In genomic region chr12:110790580-110790979, GRCm38 (mm10) we compare ENCODE assay signal across 23 mouse cellular contexts. TPM values are rescaled to one million over a fixed set of nuclear protein-coding genes. Genes with fewer than 3 reads are reported as not detected.
DNase-seq lines count a peak whose midpoint lies in the region; ATAC-seq and TF ChIP-seq lines count a peak whose summit lies in the region.
"Had no signal": no experiment of that assay in that cellular context is flagged by ENCODE, and none has a peak within 500 bp of the region (broad histone marks: within the 10 kb centered on the region; RNA-seq: fewer than 3 reads in every experiment).

No protein-coding gene starts in this region.

- peak; percentile 52; the same call in 1 of the 2 replicates for ATAC-seq in kidney, postnatal 0 days (replicated peaks; ENCODE audit: low FRiP score, low read depth)
- ATAC-seq in kidney, embryonic 16.5 days (ENCODE audit: low FRiP score, low TSS enrichment) = no peak
- ATAC-seq in Patski = peak; percentile 60
- ATAC-seq in intestine, embryonic 16.5 days = peak; percentile 52; the same call in 1 of the 2 replicates
- ATAC-seq: activated CD4-positive, CD25-positive, alpha-beta regulatory T cell, adult 4 months; forebrain, embryonic 16.5 days; hindbrain, embryonic 16.5 days; inflammation-experienced regulatory T-cells, adult 6 months had no signal

- peak overlapping the region; percentile 57; the same call in 1 of the 2 replicates for H3K27ac ChIP-seq in kidney, postnatal 0 days
- H3K27ac ChIP-seq in kidney, embryonic 16.5 days (ENCODE audit: low read length) = no peak overlapping the region
- H3K27ac ChIP-seq in intestine, embryonic 16.5 days (ENCODE audit: low read length) = no peak overlapping the region
- H3K27ac ChIP-seq: embryonic facial prominence, embryonic 12.5 days; forebrain, embryonic 12.5 days; heart, adult 2 months had no signal

- no peaks in the 10 kb centered on the region for H3K4me1 ChIP-seq in kidney, postnatal 0 days (replicated peaks; ENCODE audit: insufficient read depth, low read length)
- no peaks in the 10 kb centered on the region for H3K4me1 ChIP-seq in kidney, embryonic 16.5 days (ENCODE audit: insufficient read depth, low read length)
- H3K4me1 ChIP-seq in intestine, embryonic 16.5 days (ENCODE audit: control insufficient read depth, insufficient read depth, low read length) = peaks cover 10% of the 10 kb centered on the region; the same call in 1 of the 2 replicates

- H3K9ac ChIP-seq in kidney, postnatal 0 days (ENCODE audit: low read depth, low read length) = no peak overlapping the region
- no peak overlapping the region for H3K9ac ChIP-seq in kidney, embryonic 16.5 days (replicated peaks; ENCODE audit: low read length)
- no peak overlapping the region for H3K9ac ChIP-seq in intestine, embryonic 16.5 days (ENCODE audit: low read depth, low read length)
- H3K9ac ChIP-seq: embryonic facial prominence, embryonic 12.5 days; forebrain, embryonic 12.5 days had no signal

- no peak overlapping the region for H3K4me3 ChIP-seq in kidney, postnatal 0 days (replicated peaks; ENCODE audit: low read depth, low read length)
- no peak overlapping the region for H3K4me3 ChIP-seq in kidney, embryonic 16.5 days (ENCODE audit: low read length)
- no peak overlapping the region for H3K4me3 ChIP-seq in intestine, embryonic 16.5 days (ENCODE audit: low read length)
- H3K4me3 ChIP-seq: embryonic facial prominence, embryonic 12.5 days; forebrain, embryonic 12.5 days; heart, adult 2 months had no signal

- in situ Hi-C loops in Patski (cut with MboI; ENCODE audit: low pct_unique_long_range_greater_than_20kb) = no loop called here

- peaks cover 2% of the 10 kb centered on the region; the same call in 1 of the 2 replicates for H3K36me3 ChIP-seq in kidney, postnatal 0 days (ENCODE audit: insufficient read depth, low read length)
- H3K36me3 ChIP-seq in kidney, embryonic 16.5 days (ENCODE audit: insufficient read depth, low read length) = peaks cover 10% of the 10 kb centered on the region; the same call in 1 of the 2 replicates
- H3K36me3 ChIP-seq in intestine, embryonic 16.5 days (ENCODE audit: control insufficient read depth, insufficient read depth, low read length) = no peaks in the 10 kb centered on the region

- 88% methylated on average over 4 of the region's 4 CpGs for WGBS in kidney, postnatal 0 days
- whole genome bisulfite sequencing in kidney, embryonic 16.5 days = 91% methylated on average over 4 of the region's 4 CpGs
- WGBS in intestine, embryonic 16.5 days = 88% methylated on average over 4 of the region's 4 CpGs

- H3K27me3 ChIP-seq in kidney, postnatal 0 days (ENCODE audit: insufficient read depth, low read length) = no peaks in the 10 kb centered on the region
- H3K27me3 ChIP-seq in kidney, embryonic 16.5 days (ENCODE audit: insufficient read depth, low read length) = no peaks in the 10 kb centered on the region
- no peaks in the 10 kb centered on the region for H3K27me3 ChIP-seq in Patski
- H3K27me3 ChIP-seq in intestine, embryonic 16.5 days (replicated peaks; ENCODE audit: control insufficient read depth, insufficient read depth, low read length) = no peaks in the 10 kb centered on the region
- H3K27me3 ChIP-seq: embryonic facial prominence, embryonic 12.5 days; forebrain, embryonic 12.5 days had no signal

- no peaks in the 10 kb centered on the region for H3K9me3 ChIP-seq in kidney, postnatal 0 days (replicated peaks; ENCODE audit: low read length)
- no peaks in the 10 kb centered on the region for H3K9me3 ChIP-seq in kidney, embryonic 16.5 days (ENCODE audit: low read length)
- no peaks in the 10 kb centered on the region for H3K9me3 ChIP-seq in intestine, embryonic 16.5 days (ENCODE audit: control insufficient read depth, low read length)
- H3K9me3 ChIP-seq: embryonic facial prominence, embryonic 12.5 days; forebrain, embryonic 12.5 days had no signal

- DNase-seq in gastrocnemius, adult 18-20 months (ENCODE audit: low spot score) = peak; percentile 24
- DNase-seq in gastrocnemius, postnatal 4 days (ENCODE audit: low spot score in 2 of 2) = no peak
- no peak for DNase-seq in kidney, postnatal 0 days (ENCODE audit: low spot score)
- DNase-seq in Patski (ENCODE audit: low read depth, low spot score) = no peak
- DNase-seq in lung, postnatal 25 days (ENCODE audit: low spot score) = no peak
- DNase-seq in frontal cortex, adult 2 months (ENCODE audit: extremely low spot score in 1 of 2, low spot score in 1 of 2) = no peak
- DNase-seq: adrenal gland, postnatal 25 days; cerebellum, adult 8-10 months; cerebellum, postnatal 14 days; embryo, embryonic 11 days; gastrocnemius, postnatal 10 days; heart, adult 2 months; heart, postnatal 36 days had no signal

- CTCF ChIA-PET in Patski (lab: Charles Lee) = interaction anchor here (0.8 to 1.6 kb wide), 4 partner anchors 10 to 192 kb away, joined by 3 to 4 read pairs (median 3); partner anchors contain the start of gene Hsp90aa1

- TF ChIP-seq CTCF in kidney, postnatal 0 days (IDR thresholded peaks at IDR 0.05; ENCODE audit: low read depth) = no peak
- TF ChIP-seq CTCF in Patski (IDR thresholded peaks at IDR 0.05) = no peak

- POLR2A ChIA-PET in Patski (lab: Charles Lee) = interaction anchor here (0.8 kb wide), 1 partner anchor 11 kb away, joined by 3 read pairs; no protein-coding TSS in a partner anchor

- H3K4me2 ChIP-seq in kidney, postnatal 0 days (ENCODE audit: low read length) = no peak overlapping the region
- no peak overlapping the region for H3K4me2 ChIP-seq in kidney, embryonic 16.5 days (replicated peaks; ENCODE audit: low read depth, low read length)
- no peak overlapping the region for H3K4me2 ChIP-seq in intestine, embryonic 16.5 days (ENCODE audit: low read depth, low read length)
- H3K4me2 ChIP-seq: embryonic facial prominence, embryonic 12.5 days; forebrain, embryonic 12.5 days; heart, embryonic 11.5 days had no signal

RNA-seq across cellular contexts. Expression of gene Mok, which starts 50.2 kb away (rescaled TPM):
- total RNA-seq in gastrocnemius, adult 18-20 months (2021) = under 1 TPM in 1 of 2 experiments, not detected in 1; 0.27 TPM
- under 1 TPM; 0.34 to 0.91 TPM for total RNA-seq in gastrocnemius, postnatal 4 days (2021)
- polyA plus RNA-seq in kidney, postnatal 0 days (2015; fragmentation: Nextera tagmentation; extraction: Ambion mirVana) = 8.9 and 9.6 TPM in 2 replicates
- 7.2 and 8.2 TPM in 2 replicates for polyA plus RNA-seq in kidney, embryonic 16.5 days (2015; fragmentation: Nextera tagmentation; extraction: Ambion mirVana)
- 16.2 TPM for polyA plus RNA-seq in Patski (2021)
- polyA plus RNA-seq in intestine, embryonic 16.5 days (2015; fragmentation: Nextera tagmentation; extraction: Ambion mirVana) = 1.7 and 2.9 TPM in 2 replicates
- polyA plus RNA-seq in frontal cortex, adult 2 months (2012; rRNA removed) = 14.0 and 14.2 TPM in 2 replicates
- total RNA-seq: common myeloid progenitor, adult 5-6 weeks had no signal

RNA-seq across cellular contexts. Expression of gene Wdr20, which starts 52.8 kb away (rescaled TPM):
- total RNA-seq in gastrocnemius, adult 18-20 months (2021) = 10 to 100 TPM; 16.6 to 17.4 TPM
- total RNA-seq in gastrocnemius, postnatal 4 days (2021) = 10 to 100 TPM; 24.6 to 34.2 TPM
- polyA plus RNA-seq in kidney, postnatal 0 days (2015; fragmentation: Nextera tagmentation; extraction: Ambion mirVana) = 18.6 and 20.7 TPM in 2 replicates
- polyA plus RNA-seq in kidney, embryonic 16.5 days (2015; fragmentation: Nextera tagmentation; extraction: Ambion mirVana) = 24.8 and 26.5 TPM in 2 replicates
- 30.2 TPM for polyA plus RNA-seq in Patski (2021)
- 21.1 and 21.7 TPM in 2 replicates for polyA plus RNA-seq in intestine, embryonic 16.5 days (2015; fragmentation: Nextera tagmentation; extraction: Ambion mirVana)
- polyA plus RNA-seq in frontal cortex, adult 2 months (2012; rRNA removed) = 22.9 and 25.6 TPM in 2 replicates

RNA-seq across cellular contexts. Expression of gene Zfp839, which starts 59.5 kb away (rescaled TPM):
- total RNA-seq in gastrocnemius, adult 18-20 months (2021) = 1 to 10 TPM; 6.8 to 8.0 TPM
- 1 to 10 TPM; 7.4 to 8.0 TPM for total RNA-seq in gastrocnemius, postnatal 4 days (2021)
- 2.2 and 2.3 TPM in 2 replicates for polyA plus RNA-seq in kidney, postnatal 0 days (2015; fragmentation: Nextera tagmentation; extraction: Ambion mirVana)
- 6.4 and 7.1 TPM in 2 replicates for polyA plus RNA-seq in kidney, embryonic 16.5 days (2015; fragmentation: Nextera tagmentation; extraction: Ambion mirVana)
- 7.6 TPM for polyA plus RNA-seq in Patski (2021)
- polyA plus RNA-seq in intestine, embryonic 16.5 days (2015; fragmentation: Nextera tagmentation; extraction: Ambion mirVana) = 3.7 and 4.9 TPM in 2 replicates
- polyA plus RNA-seq in frontal cortex, adult 2 months (2012; rRNA removed) = 7.7 and 7.8 TPM in 2 replicates
